Mouse (Mus musculus): ENCODE results near the gene Sctr. TPM values are rescaled to one million over a fixed set of nuclear protein-coding genes. Genes with fewer than 3 reads are reported as not detected.

Sctr gene
- total RNA-seq, 2 experiments from 2014 or later, result not detected

- ATAC-seq (replicated peaks; ENCODE audit: poor library complexity, severe bottlenecking), result no peak
Observed at GRCm38 (mm10) chr1:120066159-120066558, 59.5 kb downstream of the Sctr start.

DNA sequence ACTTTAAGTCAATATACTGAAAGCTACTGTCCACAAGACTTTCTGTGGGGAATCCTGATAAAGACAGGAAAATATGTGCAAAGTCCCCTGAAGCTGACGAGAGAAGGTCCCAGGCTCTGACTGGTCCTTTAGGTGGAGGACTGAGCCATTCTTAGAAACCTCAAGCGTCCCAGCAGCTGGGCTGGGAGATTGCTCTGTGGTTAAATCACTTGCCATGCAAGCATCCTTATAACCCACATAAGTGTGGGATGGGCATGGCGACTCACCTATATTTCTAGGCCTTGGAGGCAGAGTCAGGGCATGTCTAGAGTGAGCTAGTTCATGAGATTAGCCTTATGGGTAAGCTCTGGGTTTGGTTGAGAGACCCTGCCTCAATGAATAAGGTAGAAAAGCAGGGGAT, 59.9 kb downstream of the Sctr start:
- ATAC-seq (replicated peaks; ENCODE audit: poor library complexity, severe bottlenecking), result no peak

DNA sequence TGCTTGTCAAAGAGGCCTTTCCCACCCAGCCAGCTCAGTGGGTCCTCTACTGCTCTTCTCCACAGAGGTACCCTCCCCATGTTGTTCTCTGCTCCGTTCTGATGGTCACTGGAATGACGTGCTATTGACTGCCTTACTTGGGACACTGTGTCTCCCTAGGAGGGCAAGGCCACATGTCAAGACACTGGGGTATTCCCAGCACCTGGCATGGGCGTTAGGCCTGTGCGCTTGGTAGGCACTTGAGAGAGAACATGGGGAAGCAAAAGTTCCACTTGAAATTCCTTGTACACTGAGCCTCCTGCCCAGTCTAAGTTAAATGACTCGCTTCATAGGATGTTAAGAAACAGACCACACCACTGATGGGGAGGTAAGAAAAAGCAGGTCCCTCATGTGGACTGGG, 62.4 kb downstream of the Sctr start:
- no peak for ATAC-seq (replicated peaks; ENCODE audit: poor library complexity, severe bottlenecking)

GRCm38 (mm10) chr1:120070168-120070567, 63.5 kb downstream of the Sctr start:
- no peak for ATAC-seq (replicated peaks; ENCODE audit: poor library complexity, severe bottlenecking)

GRCm38 (mm10) chr1:120071133-120071532, 64.4 kb downstream of the Sctr start:
- no peak for ATAC-seq (replicated peaks; ENCODE audit: poor library complexity, severe bottlenecking)

DNA sequence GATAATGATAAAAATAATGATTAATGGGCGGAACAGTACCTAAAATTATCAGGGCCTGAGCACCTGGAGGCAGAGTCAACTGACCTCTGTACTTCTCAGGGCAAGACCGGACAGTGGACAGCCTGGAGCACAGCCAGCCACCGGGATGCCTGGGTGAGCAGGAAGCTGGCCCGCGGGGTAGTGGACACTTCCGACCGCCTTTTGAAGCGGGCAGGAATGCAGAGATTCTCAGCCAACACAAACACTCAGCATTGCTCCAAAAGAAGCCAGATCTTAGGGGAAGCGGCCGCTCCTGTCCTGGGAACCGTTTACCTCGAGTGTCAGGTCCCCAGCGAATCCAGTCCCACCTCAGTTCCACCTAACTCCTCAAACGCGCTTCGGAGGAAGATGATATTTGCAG, 66.2 kb downstream of the Sctr start:
- no peak for ATAC-seq (replicated peaks; ENCODE audit: poor library complexity, severe bottlenecking)

- ATAC-seq (replicated peaks; ENCODE audit: poor library complexity, severe bottlenecking), result peak; percentile 80
Observed at GRCm38 (mm10) chr1:120073519-120074306, 67.0 kb downstream of the Sctr start, which contains the start of gene Tmem37. TSS of gene Tmem37 (minus strand) at chr1:120074074.

- no peak for ATAC-seq (replicated peaks; ENCODE audit: poor library complexity, severe bottlenecking)
Observed at GRCm38 (mm10) chr1:120074307-120074702, 67.6 kb downstream of the Sctr start.

GRCm38 (mm10) chr1:120074931-120075330, 68.2 kb downstream of the Sctr start:
- no peak for ATAC-seq (replicated peaks; ENCODE audit: poor library complexity, severe bottlenecking)

DNA sequence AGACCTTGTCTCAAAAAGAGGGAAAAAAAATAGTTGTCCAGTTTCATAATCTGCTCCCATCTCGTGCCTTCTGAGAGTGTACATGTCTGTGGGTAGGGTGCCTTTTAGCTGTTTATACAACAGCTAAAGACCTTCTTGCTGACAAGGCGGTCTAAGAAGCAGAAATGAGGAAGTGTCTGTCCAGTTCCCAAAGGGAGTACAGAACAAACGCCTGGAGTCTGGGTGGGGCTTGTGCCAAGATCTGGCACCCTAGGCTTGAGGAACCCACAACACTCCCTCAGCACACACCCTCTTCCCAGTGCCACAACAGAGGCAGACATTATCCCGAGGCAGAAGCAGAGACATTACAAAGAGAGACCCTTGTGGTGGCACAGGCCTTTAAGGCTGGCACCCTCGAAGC, 68.8 kb downstream of the Sctr start:
- ATAC-seq (replicated peaks; ENCODE audit: poor library complexity, severe bottlenecking), result peak; percentile 70

DNA sequence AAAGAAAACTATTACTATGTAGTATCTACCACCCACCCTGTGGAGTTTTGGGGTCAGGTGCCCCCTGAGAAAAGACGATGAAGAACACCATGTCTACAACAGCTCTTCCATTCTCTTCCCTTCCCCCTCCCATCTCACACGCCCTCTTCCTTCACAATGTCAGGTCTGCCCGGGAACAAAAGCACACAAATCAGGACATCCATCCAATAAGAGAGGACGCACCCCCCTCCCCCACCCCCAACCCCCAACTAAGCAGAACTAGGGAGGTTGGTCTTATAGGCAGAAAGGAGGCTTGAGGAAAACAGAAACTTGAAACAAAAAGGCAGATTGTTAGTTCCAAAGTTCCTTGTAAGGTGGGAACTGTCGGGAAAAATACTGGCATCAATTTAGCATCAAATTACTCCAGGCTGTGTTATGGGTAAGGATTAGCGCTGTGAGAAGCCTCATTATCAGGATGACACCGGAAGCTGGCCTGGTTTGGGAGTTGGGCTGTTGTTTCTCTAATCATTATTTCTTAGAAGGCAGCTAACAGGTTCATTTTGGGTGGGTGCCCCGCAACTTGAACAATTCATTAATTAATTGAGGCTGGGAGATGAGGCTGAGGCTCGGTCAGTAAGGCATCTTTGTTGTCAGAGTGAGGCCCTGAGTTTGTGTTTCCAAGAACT, 71.2 kb downstream of the Sctr start:
- no peak for ATAC-seq (replicated peaks; ENCODE audit: poor library complexity, severe bottlenecking)

- peak; percentile 67 for ATAC-seq (replicated peaks; ENCODE audit: poor library complexity, severe bottlenecking)
Observed at GRCm38 (mm10) chr1:120080632-120081031, 73.9 kb downstream of the Sctr start.

DNA sequence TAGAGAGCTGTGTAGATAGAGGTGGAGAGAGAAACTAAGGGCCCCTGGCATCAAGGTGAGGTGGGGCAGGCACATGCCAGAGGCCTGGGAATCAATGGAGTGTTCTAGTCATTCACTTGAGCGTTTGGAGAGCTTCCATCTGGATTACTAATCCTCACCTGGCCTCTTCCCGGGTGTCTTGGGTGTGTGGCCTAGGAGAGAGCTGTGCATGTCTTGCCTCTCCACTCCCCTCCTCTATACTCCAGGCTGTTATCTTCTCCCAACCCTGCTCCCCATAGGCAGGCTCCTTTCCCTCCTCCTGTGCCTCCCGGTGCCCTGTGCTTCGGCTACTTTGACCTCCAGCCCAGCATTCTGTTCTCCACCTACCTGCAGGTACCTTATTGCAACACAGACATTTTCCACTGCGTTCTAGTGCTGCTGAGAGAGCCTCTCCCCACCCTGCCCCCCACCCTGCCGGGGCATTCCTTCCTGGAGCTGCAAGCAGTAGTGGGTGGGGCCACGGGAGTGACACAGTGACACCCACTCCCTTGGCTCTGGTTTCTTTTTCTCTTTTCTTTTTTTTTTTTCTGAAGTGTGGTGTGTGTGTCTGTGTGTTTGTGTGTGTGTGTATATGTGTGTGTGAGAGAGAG, 76.4 kb downstream of the Sctr start:
- ATAC-seq (replicated peaks; ENCODE audit: poor library complexity, severe bottlenecking), result no peak

GRCm38 (mm10) chr1:120083921-120084517, 77.3 kb downstream of the Sctr start:
- ATAC-seq (replicated peaks; ENCODE audit: poor library complexity, severe bottlenecking), result no peak

GRCm38 (mm10) chr1:120085696-120086095, 79.0 kb downstream of the Sctr start:
- peak; percentile 49 for ATAC-seq (replicated peaks; ENCODE audit: poor library complexity, severe bottlenecking)

- no peak for ATAC-seq (replicated peaks; ENCODE audit: poor library complexity, severe bottlenecking)
Observed at GRCm38 (mm10) chr1:120086644-120087043, 80.0 kb downstream of the Sctr start.

DNA sequence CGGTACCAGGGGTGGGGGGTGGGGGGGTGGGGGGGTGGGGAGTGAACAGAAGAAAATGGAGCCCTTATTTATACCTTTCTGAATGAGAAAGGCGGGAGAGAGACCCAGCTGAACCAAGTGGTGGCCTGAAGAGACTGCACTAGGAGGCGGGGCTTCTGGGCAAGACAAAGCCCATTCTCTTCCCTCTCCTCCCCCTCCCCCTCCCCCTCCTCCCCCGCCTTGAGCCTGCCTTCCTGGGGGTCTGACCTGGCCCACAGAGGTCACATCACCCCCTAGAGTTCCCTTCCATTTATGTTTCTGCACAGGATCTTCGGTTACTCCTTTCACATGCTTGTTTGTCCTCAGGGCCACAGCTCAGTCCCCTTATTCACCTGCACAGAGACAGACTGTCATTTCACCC, 82.5 kb downstream of the Sctr start:
- ATAC-seq (replicated peaks; ENCODE audit: poor library complexity, severe bottlenecking), result no peak

DNA sequence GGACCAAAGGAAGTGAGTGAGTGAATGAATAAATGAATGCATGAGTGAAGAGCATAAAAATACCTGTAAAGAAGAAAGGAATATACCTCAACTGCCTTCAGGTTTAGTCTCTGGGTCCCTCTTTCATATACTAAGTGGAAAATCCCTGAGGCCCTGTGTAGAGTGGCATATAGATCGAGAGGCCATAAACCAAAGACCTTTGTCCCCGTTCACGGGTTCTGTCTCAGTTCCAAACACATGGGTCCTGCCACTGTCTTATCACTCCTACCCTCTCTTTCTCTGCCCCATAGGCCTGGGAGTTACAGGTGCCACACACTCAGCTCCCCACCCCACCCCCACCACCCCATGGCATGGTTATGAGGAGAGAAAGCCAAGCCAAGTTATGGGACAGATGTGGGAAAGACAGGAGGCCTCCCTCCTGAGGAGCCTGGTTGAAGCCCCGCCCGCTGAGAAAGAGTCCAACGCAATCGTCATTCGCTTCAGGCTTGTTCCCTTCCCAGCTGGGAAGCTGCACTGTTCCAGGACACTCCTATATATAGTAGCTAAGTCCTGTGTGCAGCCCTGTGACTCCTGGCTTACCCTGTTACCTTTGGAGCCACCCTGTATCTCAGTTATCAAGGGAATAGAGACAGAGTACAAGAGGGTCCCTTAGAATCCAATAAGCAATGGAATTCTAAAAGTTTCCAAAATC, 84.3 kb downstream of the Sctr start:
- no peak for ATAC-seq (replicated peaks; ENCODE audit: poor library complexity, severe bottlenecking)

- ATAC-seq (replicated peaks; ENCODE audit: poor library complexity, severe bottlenecking), result peak; percentile 92
Observed at GRCm38 (mm10) chr1:120093482-120094134, 86.9 kb downstream of the Sctr start.

- no peak for ATAC-seq (replicated peaks; ENCODE audit: poor library complexity, severe bottlenecking)
Observed at GRCm38 (mm10) chr1:120094920-120095319, 88.2 kb downstream of the Sctr start.
